Mouse (Mus musculus) spleen, adult 2 months (tissue): ENCODE results near the gene BC052040. TPM values are rescaled to one million over a fixed set of nuclear protein-coding genes. Genes with fewer than 3 reads are reported as not detected.

Experiments
- DNase-seq, 2 experiments: peaks; one replicate each; pipeline versions ENCODE4 v3.0.0 to v3.0.0-alpha.2; 2012 to 2021; ENCODE audit warnings: low spot score in 2 of 2, low read depth in 1 of 2
- H3K27ac ChIP-seq: fragments of 200-500 bp; 2 replicates; pipeline ENCODE4 v1.5.1; 2012; ENCODE audit warnings: low read length, inconsistent platforms; ENCODE audit not compliant: insufficient read depth
- H3K27me3 ChIP-seq: fragments of 200-500 bp; 2 replicates; pipeline ENCODE4 v1.6.1; 2012; ENCODE audit warnings: mild to moderate bottlenecking, moderate library complexity, low read length, inconsistent platforms; ENCODE audit not compliant: control insufficient read depth, insufficient read depth
- H3K36me3 ChIP-seq: fragments of 200-500 bp; 2 replicates; pipeline ENCODE4 v1.6.1; 2012; ENCODE audit warnings: mild to moderate bottlenecking, low read length, inconsistent platforms; ENCODE audit not compliant: control insufficient read depth, insufficient read depth
- H3K4me1 ChIP-seq: fragments of 200-500 bp; 2 replicates; pipeline ENCODE4 v1.6.1; 2011; ENCODE audit warnings: inconsistent platforms; ENCODE audit not compliant: control insufficient read depth, insufficient read depth, insufficient read length
- H3K4me3 ChIP-seq: fragments of 200-500 bp; 2 replicates; pipeline ENCODE4 v1.5.1; 2011; ENCODE audit warnings: mild to moderate bottlenecking, inconsistent platforms; ENCODE audit not compliant: insufficient read depth, insufficient read length; ENCODE audit errors: extremely low read depth
- CTCF ChIP-seq: fragments of 200-500 bp; IDR thresholded peaks from 2 replicates; pipeline ENCODE4 v1.5.1; 2011; ENCODE audit warnings: mild to moderate bottlenecking, inconsistent platforms; ENCODE audit not compliant: insufficient read depth, insufficient read length, insufficient replicate concordance; ENCODE audit errors: extremely low read depth
- POLR2A ChIP-seq: fragments of 200-500 bp; IDR thresholded peaks from 2 replicates; pipeline ENCODE4 v1.6.1; 2011; ENCODE audit warnings: low read depth, low read length, inconsistent platforms
- WGBS: fragments of 180-500 bp; shearing (Covaris S2); methylation state at CpG from one replicate; pipeline ENCODE4 v1.1.7; 2018; 5-methylcytosine and 5-hydroxymethylcytosine counted together
- polyA plus RNA-seq: library from polyadenylated mRNA; depleted of rRNA; stranded (reverse); fragments of >200 nt; gene quantifications from 2 replicates; pipeline ENCODE4 v1.2.3, GENCODE M21; 2012

BC052040 gene
- polyA plus RNA-seq, 1 experiment: 1.6 TPM

DNA sequence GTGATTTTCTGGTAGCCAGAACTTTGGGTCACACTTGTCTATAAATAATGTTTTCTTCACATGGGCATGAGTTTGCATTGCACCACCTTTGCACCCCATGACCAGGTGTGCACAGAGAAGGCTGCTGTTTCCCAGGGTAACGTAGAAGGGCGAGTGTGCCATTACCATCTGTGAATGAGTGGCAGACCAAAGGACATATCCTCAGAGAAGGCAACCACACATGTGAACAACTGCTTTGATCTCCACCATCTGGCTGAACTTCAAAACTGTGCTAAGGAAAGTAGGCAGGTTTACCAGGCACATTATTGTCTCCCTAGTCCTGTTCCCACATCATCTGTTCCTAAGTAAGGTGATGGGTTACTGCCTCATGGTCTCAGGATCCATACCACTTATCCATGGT, 86.0 kb downstream of the BC052040 start:
- H3K36me3 ChIP-seq: no peaks in the 10 kb centered on the region
- 75% methylated on average over 2 of the region's 2 CpGs for WGBS
- no peaks in the 10 kb centered on the region for H3K4me1 ChIP-seq
- H3K27ac ChIP-seq: no peak overlapping the region
- TF ChIP-seq POLR2A (no peak), CTCF (no peak)
- no peaks in the 10 kb centered on the region for H3K27me3 ChIP-seq
- H3K4me3 ChIP-seq: no peak overlapping the region
- DNase-seq: no peak

DNA sequence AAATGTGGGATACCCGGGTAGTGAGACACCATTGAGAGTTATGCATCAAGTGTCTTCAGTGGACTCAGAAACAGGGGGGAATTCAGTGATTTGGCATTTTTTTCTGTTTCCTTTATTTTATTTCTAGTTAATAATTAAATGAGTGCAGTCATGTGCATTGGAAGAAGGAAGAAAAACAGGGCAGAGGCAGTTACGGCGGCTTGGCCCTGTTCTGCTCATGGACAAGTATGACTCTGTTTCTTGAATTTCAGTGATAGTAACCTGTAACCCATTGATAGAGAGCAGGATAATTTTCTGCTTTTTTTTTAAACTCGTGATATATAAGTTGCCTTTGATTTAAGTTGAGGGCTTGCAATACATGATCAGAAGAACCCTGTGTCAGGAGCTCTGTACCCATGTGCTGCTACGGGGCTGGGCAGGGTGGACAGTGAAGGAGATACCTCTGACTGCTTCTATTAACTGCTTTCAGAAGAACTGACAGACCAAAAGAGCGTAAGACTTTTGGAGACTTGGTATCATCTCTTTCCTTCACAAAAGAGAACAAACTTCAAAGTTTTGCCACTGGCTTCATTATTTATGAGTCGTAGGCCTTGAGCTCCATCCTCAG, 91.6 kb downstream of the BC052040 start:
- no peaks in the 10 kb centered on the region for H3K36me3 ChIP-seq
- no peak overlapping the region for H3K27ac ChIP-seq
- H3K4me3 ChIP-seq: no peak overlapping the region
- TF ChIP-seq CTCF: no peak
- TF ChIP-seq POLR2A: no peak
- no peaks in the 10 kb centered on the region for H3K4me1 ChIP-seq
- 96% methylated on average over 7 of the region's 7 CpGs for WGBS
- DNase-seq: no peak
- H3K27me3 ChIP-seq: no peaks in the 10 kb centered on the region

DNA sequence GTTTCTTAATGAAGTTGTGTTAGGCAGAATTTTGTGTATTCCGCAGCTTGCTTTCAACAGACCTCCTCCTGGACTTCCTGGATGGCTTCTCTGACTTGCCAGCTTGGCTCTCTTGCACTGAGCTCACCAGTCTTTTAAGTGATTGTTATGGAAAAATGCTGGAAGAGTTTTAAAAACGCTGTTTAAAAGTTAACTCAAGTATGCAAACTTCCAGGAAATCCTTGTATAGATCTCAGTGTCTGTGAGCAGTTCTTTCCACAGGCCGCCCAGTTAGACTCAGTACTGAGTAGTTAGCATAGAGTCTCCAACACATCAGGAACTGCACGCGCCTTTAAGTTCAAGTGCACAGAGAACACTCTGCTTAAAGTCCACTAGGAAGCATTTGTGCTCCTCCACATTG, 97.3 kb downstream of the BC052040 start:
- Histone ChIP-seq H3K4me1 (no peaks in the 10 kb centered on the region), H3K27ac (no peak overlapping the region), H3K4me3 (no peak overlapping the region), H3K27me3 (no peaks in the 10 kb centered on the region), H3K36me3 (no peaks in the 10 kb centered on the region)
- no peak for DNase-seq
- WGBS: 80% methylated on average over 5 of the region's 5 CpGs
- no peak for TF ChIP-seq POLR2A
- TF ChIP-seq CTCF: no peak

DNA sequence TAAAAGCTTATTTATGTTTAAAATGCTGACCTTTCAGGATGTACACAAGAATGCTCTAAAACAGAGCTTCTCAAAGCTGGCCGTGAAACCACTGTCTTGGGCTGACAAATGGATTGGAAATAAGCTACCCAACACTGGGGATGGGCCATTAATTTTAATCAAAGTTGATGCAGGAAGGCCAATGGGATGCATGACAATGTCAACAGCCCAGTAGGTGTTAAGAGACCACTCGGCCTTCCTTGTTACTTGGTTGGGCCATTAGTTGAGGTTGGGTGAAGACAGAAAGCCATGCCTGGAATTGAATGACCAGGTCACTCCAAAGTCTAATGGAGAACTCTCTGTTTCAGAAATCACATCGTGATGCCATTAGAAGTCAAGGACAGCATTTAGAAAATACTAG, 103.7 kb downstream of the BC052040 start:
- WGBS: 95% methylated on average over 3 of the region's 3 CpGs
- no peak overlapping the region for H3K27ac ChIP-seq
- TF ChIP-seq CTCF (no peak), POLR2A (no peak)
- H3K4me1 ChIP-seq: no peaks in the 10 kb centered on the region
- no peaks in the 10 kb centered on the region for H3K27me3 ChIP-seq
- no peak overlapping the region for H3K4me3 ChIP-seq
- no peak for DNase-seq
- H3K36me3 ChIP-seq: no peaks in the 10 kb centered on the region

DNA sequence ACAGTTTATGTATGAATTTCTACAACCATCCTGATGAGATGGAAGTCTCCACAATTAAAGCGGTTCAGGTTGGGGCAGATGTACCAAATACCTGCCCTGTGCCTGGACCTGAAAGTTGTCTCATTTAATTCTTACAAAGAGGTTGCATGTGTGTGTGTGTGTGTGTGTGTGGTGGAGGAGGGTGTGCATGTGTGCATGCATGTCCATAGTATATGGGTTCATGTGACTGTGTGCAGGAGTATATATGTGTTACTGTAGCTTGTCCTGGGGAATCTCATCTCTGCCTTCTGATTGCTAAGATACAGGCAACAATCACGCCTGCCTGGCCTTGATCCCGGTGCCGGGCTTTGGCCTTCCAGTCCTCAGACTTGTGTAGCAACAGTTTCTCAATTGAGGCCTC, 106.1 kb downstream of the BC052040 start:
- no peaks in the 10 kb centered on the region; the same call in 1 of the 2 replicates for H3K36me3 ChIP-seq
- DNase-seq: no peak
- no peak overlapping the region for H3K27ac ChIP-seq
- 88% methylated on average over 4 of the region's 4 CpGs for WGBS
- H3K4me1 ChIP-seq: no peaks in the 10 kb centered on the region
- no peaks in the 10 kb centered on the region for H3K27me3 ChIP-seq
- TF ChIP-seq CTCF: no peak
- no peak for TF ChIP-seq POLR2A
- no peak overlapping the region for H3K4me3 ChIP-seq

GRCm38 (mm10) chr2:115688282-115688681, 106.8 kb downstream of the BC052040 start:
- no peaks in the 10 kb centered on the region for H3K27me3 ChIP-seq
- 96% methylated on average over 6 of the region's 6 CpGs for WGBS
- no peak for TF ChIP-seq POLR2A
- no peak for TF ChIP-seq CTCF
- peaks cover 1% of the 10 kb centered on the region; the same call in 1 of the 2 replicates for H3K36me3 ChIP-seq
- H3K4me1 ChIP-seq: no peaks in the 10 kb centered on the region
- no peak overlapping the region for H3K27ac ChIP-seq
- H3K4me3 ChIP-seq: no peak overlapping the region
- no peak for DNase-seq

DNA sequence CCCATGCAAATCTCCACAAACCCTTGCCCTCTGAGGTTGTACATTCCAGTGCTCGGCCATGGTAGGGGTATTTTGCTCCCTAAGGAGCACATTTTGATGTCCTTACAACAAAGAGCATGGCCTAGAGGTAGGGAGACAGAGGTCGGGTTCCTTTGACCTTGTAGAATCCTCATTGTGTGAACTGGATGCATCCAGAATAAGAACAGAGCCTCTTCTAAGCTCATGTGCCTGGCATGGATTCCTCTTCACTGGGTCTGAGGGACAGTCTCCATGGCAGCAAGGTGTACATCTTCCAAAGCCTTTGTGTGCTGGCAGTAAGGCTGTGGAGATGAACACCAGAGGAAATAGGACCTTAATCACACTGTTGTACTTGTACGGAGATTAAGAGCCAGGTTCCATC, 112.3 kb downstream of the BC052040 start:
- H3K36me3 ChIP-seq: peaks cover 1% of the 10 kb centered on the region; the same call in 1 of the 2 replicates
- 92% methylated on average over 3 of the region's 3 CpGs for WGBS
- no peaks in the 10 kb centered on the region for H3K4me1 ChIP-seq
- no peak for DNase-seq
- H3K4me3 ChIP-seq: no peak overlapping the region
- no peak overlapping the region for H3K27ac ChIP-seq
- H3K27me3 ChIP-seq: no peaks in the 10 kb centered on the region
- TF ChIP-seq POLR2A (no peak), CTCF (no peak)
